Mouse (Mus musculus) retina, postnatal 1 day (tissue): ENCODE measurements around the gene Tcf20.
"Not testable (repeated sequence)": the region's sequence is repeated elsewhere in the genome, so short reads cannot be mapped to it uniquely, and the experiment has no call there.

Experiments used
- DNase-seq: peaks from one replicate; pipeline ENCODE4 v3.0.0-alpha.2; 2012

Tcf20 gene

DNA sequence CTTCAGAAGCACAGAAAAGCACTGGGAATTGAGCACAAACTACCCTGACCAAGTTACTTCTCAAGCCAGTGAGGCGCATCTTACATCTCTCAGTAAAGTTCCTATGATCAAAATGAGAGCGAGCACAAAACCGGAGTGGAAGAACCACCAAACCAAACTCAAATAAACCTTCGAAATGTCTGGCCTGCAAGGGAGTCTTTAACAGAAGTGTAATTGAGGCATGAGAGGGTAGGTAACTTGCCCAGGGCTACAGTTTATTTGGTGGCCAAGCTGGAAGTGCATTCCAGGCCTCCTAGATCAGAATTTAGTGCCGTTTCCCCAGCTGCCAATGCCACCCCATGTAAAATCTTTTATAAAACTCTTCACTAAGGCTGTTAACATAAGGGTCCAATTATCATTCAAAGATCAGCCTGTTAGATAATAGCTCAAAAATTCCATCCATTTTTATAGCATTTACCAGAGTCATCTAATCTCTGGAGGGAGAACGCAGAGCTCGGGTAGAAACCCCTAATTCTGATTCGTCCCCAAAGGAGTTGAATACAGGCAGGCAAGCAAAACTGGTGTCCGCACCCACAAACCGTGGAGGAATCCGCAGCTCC is 89.4 kb downstream of the Tcf20 start:
- no peak for DNase-seq

DNA sequence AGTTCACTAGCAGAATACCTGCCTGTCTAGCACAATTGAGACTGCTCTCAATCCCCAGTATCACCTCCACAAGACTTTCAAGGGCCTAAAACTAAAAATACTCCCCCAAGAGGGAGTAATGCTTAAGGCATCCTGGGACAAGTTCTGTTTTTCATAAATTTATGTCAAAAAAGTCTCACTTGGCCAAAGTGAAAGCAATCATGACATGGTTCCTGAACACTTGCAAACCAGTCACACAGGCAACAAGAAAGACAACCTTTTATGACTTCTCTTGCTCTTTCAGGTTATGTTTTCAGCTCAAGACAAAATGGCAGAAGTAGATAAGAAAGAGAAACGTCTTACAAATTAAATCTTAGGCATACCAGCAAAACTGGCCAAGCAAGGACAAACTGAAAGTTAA is 91.3 kb downstream of the Tcf20 start:
- no peak for DNase-seq

DNA sequence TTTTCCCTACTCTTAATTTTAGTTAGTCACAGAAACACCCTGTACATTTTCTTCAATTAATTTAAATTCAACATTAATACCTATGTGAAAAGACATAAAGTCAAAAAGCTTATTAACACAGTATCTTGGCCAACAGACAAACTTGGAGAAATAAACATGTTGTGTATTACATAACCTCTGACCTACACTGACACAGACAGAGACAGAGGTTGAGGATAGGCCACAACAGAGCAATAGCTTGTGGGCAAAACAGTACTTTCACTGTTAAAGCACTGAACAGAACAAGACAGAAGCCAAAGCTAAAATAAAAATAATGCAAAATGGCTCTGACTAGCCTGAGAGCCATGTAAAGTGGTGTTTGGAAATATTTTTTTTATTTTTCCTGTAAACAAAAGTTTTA is 97.2 kb downstream of the Tcf20 start:
- DNase-seq, result no peak

DNA sequence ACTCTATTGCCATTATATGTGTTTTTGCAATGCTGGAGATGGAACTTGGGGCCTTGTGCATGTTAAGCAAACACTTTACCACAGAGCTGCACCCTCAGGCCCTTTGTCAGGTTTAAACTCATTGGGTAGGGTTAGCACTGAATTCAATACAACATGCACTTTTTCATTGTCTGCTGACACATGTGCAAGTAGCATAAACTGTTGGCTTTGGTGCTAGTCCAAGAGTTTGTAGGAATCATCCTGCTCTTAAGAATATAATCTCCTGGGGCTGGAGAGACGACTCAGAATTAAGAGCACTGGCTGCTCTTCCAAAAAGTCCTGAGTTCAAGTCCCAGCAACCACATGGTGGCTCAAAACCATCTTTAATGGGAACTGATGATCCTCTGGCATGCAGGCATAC is 98.2 kb downstream of the Tcf20 start:
- DNase-seq, result no peak

DNA sequence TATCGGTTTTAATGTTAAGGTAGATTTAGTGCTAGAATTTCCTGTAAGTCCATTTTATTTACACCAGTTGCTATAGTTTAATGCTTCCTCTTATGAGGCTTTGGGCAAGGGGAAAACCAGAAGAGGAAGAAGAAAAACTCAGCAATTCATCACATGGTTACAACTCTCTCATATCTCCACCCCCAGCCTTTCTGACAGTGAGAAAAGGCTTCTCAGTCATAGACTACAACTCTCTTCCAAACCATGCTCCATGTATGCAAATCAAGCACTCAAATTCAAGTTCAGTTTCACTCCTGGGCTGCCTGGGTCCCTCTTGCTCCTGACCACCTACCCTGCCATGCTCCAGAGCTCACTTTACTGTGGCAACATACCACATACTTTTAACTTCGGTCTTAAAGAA is 99.2 kb downstream of the Tcf20 start:
- no peak for DNase-seq

DNA sequence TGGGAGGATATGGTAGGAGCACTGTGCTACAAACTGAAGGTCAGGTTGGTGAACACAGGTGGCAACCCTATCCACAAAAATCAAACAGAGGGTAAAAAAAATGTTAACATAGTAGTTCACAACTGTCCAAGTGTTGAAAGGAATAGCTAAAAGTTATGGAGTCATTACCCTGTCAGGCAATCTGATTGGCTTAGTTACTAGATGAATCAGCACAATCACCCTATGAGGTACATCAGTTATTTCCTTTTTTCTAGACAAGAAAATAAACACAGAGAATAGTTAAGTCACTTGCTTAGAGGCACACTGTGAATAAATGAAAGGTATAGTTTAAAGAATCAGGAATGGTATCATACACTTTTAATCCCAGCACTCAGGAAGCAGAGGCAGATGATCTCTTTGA is 110.4 kb downstream of the Tcf20 start:
- no peak for DNase-seq

DNA sequence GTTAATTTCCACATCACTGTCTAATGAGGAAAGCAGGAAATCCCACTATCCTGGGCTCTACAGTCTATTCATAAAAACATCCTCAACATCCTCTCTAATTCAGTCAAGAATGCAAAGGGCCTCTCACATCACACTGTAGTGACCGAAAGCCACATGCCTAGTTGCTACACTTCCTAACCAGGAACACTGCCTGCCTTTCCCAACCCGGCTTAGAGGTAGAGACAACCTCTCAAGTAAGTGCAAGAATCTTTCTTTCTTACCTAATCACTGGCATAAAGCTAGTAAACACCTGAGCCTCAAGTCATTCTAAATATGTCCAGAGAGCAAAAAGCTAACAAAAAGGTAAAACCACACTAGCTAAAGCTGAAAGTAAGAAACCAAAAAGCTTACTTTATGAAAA is 110.8 kb downstream of the Tcf20 start:
- no peak for DNase-seq

DNA sequence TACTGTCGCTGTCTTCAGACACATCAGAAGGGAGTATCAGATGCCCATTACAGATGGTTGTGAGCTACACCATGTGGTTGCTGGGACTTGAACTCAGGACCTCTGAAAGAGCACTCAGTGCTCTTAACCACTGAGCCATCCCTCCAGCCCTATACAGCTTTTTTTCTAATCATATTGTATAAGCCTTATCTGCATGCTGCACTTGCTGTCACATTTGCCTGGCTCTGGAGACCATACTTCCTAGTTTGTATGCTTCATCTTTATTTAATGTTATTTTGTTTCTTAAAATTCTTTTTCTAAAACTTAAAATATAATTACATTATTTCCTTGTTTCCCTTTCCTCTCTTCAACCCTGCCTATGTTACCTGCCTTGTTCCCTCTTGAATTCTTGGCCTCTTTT is 115.6 kb downstream of the Tcf20 start:
- no peak for DNase-seq

DNA sequence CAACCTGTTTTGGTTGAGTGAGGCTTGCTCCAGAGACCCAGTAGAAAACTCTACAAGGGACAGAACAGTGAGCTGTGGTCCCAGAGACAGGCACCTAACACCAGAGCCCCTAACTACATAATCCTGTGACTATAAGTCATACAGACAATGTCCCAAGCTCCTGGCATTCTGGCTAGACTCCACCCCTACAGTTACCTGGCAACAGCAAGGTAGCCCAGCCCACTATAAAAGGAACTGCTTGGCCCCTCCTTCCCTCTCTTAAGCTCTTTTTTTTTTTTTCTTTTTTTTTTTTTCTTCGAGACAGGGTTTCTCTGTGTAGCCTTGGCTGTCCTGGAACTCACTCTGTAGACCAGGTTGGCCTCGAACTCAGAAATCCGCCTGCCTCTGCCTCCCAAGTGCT is 121.4 kb downstream of the Tcf20 start:
- not testable (repeated sequence) for DNase-seq

DNA sequence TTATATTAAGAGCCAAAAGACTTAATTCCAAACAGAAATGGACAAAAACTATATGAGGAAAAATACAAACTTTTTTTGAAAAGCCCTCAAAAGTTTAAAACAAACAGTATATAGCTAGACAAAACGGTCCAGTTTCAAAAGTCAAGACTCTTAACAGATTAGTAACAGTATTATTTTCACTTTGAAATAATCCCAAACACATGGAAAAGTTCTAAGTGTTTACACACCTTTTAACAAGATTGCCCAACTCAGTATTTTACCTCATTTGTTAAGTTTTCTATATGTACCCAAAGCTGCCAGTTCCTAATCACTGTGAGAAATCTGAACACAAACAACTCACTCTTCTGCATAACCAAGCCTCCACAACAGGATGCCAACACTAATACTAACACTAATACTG is 124.0 kb downstream of the Tcf20 start:
- no peak for DNase-seq

DNA sequence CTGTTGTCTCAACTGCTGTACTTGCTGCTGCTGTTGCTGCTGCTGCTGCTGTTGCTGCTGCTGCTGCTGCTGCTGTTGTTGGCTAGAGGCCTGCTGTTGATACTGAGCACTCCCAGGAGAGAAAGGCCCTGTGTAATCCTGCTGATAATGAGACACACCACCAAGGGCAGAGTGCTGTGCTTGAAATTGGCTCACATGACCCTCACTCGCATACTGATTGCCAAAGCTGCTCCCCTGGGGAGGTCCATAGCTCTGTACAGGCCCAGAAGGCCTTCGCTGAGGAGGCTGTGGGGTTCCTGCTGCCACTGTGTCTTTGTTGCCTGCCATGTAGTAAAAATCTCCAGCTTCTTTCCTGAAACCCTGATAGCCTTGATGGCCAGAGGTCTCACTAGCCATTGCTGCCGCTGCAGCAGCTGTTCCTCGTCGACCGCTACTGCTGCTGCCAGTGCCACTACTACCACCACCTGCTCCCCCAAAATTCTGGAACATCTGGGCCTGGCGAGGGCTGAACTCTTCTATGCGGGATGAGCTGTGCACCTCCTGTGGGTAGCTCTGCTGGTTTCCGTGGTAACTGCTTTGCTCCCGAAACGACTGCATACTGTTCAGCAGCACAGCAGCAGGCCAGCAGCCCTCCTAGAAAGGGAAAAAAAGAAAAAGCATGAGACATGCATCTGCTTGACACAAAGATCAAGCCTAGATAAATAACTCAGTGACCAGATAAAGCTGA is 130.9 kb downstream of the Tcf20 start:
- no peak for DNase-seq

DNA sequence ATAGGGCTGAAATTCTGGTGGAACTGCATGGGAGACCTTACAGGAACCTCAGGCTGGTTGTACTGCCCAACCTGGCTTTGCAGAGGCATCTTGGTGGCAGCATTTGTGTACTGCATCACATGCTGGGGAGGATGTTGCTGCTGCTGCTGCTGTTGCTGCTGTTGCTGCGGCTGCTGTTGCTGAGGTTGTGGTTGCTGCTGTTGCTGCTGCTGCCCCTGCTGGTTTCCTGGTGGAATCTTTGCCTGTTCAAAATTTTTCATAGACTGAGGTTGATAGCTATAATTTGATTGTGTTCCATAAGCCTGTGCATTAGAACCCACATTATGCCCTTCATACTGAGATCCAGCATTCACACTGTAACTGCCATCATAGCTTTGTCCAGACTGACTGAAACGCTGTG is 131.6 kb downstream of the Tcf20 start:
- DNase-seq, result no peak

DNA sequence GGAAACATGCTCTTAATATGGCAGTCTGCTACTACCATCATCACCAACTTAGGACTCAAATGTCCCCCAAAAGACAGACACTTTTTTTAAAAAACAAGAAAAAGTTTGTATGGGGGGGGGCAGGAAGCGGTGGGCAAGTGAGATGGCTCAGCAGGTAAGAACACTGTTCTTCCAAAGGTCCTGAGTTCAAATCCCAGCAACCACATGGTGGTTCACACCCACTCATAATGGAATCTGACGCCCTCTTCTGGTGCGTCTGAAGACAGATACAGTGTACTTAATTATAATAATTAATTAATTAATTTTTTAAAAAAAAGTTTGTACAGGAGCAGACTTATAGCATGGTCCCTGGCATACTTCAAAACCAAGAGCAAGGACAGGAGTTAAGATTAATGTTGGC is 148.5 kb downstream of the Tcf20 start:
- DNase-seq, result no peak

DNA sequence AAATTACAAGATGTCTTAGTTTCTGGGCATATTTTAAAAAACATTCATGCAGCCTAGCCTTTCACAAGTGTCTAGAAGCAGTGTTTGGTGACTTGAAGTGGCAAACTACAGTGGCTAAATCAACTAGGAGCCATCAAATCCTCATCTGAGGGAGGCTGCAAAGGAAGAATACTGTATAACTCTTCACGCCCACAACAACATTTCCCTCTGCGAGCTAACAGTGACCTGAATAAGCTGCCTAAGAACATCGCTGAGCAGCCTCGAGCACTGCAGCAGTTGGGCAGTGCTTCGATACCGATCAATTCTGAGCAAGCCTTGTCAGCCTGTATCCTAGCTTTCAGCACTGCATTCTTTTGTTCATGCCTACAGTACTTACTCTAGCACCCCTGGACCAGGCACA is 157.8 kb downstream of the Tcf20 start:
- DNase-seq, result no peak

DNA sequence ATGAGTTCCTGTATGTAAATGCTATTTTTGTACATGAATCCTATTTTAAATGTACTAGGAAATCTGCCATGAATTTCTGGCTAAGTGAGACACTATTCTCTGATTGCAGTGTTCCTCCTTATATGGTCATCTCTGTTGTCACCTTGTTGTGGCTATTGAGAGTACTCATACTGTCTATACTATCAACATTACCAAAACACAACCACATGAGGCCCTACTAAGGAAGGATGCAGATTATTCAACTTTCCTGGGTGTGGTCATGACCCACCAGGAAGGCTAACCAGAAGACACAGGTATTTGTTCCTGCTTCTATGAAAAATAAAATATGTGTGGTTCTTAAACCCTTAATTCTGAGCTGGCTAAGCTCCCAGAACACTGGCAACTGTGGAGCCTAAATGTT is 161.8 kb downstream of the Tcf20 start:
- no peak for DNase-seq

DNA sequence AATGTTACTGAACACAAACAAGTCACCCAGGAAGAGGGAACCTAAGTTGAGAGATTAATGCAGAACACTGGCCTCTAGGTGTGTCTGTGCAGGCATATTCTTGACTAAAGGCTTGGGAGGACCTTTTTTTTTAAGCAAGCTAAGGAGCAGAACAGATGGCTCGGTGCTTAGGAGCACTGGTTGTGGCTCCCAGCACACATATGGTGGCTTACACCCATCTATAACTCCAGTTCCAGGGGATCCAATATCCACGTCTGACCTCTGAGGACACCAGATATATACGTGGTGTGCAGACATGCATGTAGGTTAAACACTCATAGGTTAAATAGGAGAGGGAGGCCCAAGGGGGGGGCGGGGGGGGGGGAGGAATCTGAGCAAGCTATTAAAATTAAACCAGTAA is 165.3 kb downstream of the Tcf20 start:
- no peak for DNase-seq

DNA sequence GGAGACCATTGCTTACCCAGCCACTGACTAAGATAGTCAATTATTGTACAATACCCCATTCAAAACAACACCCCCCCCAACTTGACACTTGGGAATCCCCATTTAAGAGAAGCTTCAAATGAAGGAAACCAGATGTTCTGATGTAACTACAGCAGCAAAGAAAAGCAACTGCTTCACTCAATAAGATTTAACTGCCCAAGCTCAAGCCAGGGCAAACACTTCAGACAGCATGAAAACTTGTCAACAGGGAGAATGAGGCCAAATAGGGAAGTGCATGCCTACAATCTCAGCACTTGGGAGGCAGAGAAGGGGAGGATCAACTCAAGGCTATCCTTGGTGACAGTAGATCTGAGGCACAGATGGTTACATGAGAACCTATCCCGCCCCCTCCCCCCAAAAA is 166.0 kb downstream of the Tcf20 start:
- no peak for DNase-seq

DNA sequence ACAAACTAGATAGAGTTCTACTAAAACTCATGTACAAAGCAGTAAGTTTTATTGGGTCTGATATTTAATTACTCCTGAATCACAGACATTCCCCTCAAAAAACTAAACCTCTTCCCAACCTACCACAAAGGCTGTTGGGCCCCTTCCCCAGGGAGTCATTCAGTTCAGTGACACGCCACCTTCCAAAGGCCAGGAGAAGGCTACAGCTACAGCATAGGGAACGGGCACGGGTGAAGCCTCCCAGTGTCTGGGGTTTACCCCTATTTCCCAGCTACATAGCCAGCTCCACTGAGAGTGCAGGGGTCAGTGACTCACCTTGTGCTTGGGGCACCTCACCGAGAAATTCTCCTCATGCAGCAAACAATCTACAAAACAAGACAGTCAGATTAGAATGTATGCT is 172.4 kb downstream of the Tcf20 start:
- DNase-seq, result no peak

DNA sequence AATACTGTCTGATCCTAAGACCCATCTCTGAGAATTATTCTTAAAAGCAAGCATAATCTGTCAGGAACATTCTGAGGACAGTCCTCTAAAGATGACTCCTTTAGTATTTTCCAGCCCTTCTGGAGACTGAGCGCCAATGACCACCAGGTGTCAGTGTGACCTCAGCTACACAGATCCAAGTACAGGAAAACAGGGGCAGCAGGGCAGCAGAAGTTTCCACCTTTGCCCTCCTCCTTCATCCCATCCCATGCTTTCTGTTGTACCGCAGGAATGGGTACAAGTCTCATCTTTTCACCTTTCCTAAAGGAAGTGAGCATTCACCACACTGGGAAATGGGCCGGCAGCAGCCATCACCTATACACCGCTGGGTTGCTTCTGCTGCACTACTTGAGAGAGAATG is 172.9 kb downstream of the Tcf20 start:
- DNase-seq, result peak; percentile 75

DNA sequence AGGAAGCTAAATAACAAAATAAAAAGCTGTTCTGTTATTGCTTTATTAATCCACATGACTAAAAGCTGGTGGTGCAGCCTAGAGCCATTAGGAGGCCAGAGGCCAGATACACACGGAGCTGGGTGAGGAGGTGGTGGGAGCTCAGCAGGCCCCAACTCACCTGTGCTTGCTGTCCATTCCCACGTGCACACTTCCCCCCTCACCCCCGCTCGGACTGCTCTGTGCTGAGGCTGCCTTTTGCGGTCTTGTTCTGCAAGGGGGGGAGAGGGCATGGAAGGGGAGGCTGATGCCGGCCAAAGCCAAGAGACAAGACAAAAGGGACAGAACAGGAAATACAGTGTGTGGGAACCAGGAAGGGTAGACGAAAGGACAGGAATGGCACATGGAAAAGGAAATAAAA is 173.4 kb downstream of the Tcf20 start:
- no peak for DNase-seq

DNA sequence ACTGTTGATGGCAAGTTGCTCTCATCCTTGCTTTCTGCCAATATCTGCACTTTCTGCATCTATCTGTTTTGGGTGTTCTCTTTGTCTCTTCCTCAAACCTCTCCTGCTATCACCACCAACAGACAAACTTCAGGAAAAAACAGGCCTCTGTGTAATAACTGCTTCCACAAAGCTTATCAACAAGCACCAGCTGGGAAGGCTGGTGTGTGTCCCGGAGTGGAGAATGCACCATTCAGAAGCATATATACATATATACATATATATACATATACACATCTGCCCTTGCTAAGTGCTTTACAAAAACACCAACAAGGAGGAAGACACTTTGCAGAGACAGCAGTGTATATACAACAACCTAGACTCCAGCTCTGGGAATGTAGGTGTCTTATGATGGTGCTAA is 177.1 kb downstream of the Tcf20 start:
- DNase-seq, result no peak

DNA sequence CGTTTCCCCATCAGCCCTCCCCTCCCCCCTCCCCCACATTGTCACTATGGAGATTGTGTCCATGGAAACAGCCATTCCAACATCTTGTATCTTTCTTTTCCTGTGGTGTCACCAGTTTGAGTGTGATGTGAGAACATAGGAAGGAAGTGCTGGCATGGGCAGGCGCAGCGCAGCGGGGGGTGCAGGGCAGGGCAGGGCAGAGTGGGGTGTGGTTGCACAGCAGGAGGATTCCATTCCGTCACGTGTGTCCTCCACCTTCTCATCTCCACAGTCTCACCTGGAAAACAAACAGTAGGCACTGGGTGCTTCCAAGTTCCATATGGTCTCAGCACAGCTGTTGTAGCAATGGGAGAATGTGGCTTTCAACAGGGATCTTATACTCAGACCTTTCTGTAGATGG is 178.2 kb downstream of the Tcf20 start:
- no peak for DNase-seq

DNA sequence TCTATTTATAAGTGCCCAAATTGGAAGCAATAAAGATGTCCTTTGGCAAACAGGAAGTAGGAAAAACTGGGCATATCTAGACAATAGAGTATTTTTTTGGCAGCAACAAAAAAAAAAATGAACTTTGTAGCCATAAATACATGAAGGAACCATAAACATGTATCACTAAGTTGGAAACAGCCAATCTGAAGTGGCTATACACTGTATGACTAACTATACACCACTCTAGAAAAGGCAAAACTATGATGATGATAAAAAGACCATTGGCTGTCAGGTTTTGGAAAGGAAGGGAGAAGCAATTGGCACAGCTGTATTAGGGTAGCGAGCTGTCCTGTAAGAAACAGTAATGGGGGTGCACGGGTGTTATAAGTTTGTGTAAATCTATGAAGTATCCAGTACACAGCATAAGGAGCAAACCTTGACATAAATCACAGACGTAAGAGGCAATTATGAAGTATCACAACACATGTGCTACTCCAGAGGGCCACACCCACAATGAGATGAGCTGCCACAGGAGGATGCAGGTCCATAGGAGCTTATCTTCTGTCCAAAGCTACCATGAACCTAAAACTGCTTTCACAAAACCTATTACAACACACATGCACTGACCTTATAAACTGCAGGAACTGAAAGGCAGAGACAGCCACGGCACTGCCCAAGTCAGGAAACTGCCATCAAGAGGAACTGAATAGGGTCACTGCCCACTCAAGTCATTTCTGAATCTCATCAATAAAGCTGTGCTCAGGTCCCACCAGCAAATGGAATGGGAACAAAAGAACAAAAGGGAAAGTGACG is 180.5 kb downstream of the Tcf20 start:
- DNase-seq, result no peak
